Mouse (Mus musculus) embryo, embryonic 9.5 days (tissue): ENCODE results near the gene Scarb2.

ENCODE experiments used
- DNase-seq: peaks from one replicate; pipeline ENCODE4 v3.0.0-alpha.2; 2017; ENCODE audit errors: extremely low spot score

Scarb2 gene

GRCm38 (mm10) chr5:92435025-92435584 is 71.5 kb downstream of the Scarb2 start, which contains the start of gene Nup54:
Gene Nup54 (minus strand): TSS chr5:92435219.
- DNase-seq: peak; percentile 95

DNA sequence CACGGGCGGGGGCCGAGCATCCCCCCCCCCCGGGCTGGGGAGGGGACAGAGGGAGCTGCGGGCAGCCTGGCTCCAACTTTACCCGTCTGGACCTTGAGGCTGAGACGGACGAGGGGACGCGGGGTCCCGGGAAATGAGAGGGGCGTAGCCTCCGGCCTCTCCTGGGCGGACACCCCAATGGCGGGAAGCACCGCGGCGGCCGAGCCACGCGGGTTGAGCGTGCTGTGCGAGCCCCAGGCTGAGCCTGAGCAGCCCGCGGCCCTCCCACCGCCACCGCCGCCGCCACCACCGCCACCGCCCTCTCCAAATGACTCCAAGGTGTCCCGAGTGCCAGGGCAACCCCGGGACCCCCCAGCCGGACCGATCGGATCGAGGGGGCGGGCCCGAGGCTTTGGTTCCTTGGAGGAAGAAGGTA is 72.1 kb downstream of the Scarb2 start:
- DNase-seq: no peak

GRCm38 (mm10) chr5:92434070-92434469 is 72.6 kb downstream of the Scarb2 start:
- no peak for DNase-seq

GRCm38 (mm10) chr5:92431611-92432010 is 75.0 kb downstream of the Scarb2 start:
- DNase-seq: no peak

- no peak for DNase-seq
These were observed 75.9 kb downstream of the Scarb2 start for GRCm38 (mm10) chr5:92430723-92431122.

GRCm38 (mm10) chr5:92424126-92424525 is 82.5 kb downstream of the Scarb2 start:
- no peak for DNase-seq

DNA sequence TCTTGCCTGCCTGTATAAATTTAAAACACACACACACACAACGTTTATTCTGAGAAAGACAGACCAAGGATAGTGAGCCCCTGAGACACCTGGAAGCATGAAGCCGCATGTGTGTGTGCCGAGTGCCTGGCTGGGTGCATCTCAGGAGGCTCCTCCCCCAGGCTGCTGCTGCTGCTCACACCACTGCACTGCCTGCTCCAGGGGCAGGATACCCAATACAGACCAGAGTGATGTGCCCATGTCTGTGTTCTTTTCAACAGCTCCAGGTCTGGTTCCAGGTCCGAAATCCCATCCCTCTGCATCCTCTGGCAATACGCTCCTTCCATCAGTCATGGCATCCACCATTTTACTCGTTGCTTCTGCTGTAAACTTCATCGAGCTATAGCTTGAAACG is 92.7 kb downstream of the Scarb2 start:
- no peak for DNase-seq

DNA sequence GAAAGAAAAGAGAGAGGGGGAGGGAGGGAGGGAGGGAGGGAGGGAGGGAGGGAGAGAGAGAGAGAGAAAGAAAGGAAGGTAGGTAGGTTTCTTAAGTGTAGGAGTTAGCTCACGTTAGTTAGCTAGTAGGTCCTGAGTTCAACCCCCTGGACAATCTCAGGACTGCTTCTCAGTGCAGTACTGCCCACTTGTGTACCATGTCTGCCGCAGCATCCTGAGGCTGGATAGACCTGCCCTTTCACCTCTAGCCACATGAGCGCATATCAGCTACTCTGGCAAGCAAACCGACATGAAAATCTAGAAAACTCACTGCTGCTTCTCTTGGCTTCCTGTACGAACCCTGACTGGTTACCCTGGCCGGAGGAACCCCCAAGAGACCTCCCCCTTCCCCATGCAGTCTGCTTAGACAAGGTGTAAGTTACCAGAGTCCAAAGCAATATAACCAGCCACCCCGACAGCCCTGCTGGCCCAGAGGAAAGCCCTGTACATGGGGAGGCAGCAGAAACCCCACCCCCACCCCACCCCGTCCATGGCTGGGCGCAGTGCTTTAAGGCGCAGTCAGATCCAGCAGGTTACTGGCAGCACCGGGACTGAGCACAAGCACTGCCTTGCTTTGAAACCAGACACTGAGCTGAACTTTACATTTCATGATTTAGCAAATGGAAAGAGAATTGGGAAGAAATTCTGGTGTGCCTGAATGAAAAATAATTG is 93.2 kb downstream of the Scarb2 start:
- DNase-seq: no peak

DNA sequence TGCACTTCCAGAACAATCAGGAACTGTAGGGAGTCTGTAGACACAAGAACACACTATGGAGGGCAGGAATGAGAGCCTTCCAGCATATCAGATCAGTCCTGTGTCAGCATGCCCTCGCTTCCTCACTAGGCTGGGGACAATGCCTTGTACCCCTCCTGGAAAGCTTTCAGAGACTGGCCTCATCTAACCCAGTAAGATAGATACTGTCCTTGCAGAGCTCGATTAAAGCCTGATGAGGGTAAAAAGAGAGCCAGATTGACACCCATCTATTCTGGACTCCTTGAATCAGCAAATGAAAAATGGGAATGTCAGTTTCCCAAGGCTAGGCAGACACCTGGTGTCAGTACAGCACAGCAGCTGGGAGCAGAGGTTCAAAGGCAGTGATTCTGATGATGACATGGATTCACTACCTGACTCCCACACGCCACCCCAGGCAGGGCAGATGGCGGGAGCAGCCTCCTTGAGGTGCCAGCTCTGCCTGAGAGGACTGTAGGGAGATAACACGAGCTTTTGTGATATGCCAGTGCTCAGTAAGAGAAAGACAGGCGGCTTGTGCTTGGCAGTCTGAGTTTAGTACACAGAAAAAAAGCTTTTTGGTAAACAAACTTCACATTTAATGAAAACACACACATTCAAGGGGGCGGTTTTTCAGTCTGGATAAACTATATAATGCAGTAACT is 95.0 kb downstream of the Scarb2 start:
- no peak for DNase-seq

DNA sequence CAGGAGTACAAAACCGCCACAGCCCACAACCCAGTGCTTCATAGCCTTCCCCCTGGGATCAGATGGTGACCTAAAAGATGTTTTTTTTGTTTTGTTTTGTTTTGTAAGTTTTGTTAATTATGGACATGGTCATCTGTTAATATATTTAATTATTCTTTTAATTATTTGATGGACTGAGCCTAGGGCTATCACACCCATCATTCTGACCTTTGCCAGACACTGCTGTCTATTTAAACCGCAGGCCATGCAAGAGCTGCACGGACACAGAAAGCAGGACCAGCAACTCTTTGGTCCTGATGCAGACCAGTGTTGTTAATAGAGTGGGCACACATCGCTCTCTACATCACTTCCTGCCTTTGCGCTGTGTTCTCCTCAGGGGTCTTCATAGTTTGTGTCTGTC is 96.1 kb downstream of the Scarb2 start:
- DNase-seq: no peak

DNA sequence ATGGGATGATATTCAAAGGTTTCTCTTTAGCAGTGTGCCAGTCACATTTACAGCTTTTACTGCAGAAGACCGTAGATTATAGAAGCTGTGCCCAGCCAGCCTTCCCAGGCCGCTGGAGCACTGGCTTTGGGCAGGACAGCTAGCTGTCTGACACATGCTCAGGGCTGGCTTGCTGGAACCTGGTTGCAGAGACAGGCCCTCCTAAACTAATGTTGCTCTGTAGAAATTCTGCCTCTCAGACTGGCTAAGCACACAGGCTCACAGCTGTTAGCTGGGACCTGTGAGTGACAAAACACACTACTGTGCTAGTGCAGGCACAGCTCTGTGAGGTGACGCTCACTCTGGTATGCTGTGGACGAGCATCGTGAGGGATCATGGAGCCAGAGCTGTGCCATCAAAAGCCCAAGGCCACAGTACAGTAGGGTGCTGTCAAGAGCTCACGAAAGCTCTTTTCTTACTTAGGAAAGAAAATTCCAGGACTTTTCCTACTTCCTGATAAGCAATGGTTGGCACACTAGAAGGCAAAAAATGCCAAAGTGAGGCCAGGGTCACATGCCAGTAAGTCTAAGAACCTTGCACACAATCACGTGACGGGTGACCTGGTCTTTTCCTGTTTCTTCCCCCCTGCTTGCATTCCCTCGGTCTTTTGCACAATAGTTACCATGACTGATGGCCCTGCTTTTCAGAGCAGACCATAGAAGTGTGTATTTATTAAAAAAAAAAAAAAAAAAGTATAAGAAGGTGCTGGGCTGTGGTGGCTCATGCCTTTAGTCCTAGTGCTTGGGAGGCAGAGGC is 97.1 kb downstream of the Scarb2 start:
- DNase-seq: no peak

- DNase-seq: no peak
These were observed 102.3 kb downstream of the Scarb2 start for GRCm38 (mm10) chr5:92404400-92404678.

DNA sequence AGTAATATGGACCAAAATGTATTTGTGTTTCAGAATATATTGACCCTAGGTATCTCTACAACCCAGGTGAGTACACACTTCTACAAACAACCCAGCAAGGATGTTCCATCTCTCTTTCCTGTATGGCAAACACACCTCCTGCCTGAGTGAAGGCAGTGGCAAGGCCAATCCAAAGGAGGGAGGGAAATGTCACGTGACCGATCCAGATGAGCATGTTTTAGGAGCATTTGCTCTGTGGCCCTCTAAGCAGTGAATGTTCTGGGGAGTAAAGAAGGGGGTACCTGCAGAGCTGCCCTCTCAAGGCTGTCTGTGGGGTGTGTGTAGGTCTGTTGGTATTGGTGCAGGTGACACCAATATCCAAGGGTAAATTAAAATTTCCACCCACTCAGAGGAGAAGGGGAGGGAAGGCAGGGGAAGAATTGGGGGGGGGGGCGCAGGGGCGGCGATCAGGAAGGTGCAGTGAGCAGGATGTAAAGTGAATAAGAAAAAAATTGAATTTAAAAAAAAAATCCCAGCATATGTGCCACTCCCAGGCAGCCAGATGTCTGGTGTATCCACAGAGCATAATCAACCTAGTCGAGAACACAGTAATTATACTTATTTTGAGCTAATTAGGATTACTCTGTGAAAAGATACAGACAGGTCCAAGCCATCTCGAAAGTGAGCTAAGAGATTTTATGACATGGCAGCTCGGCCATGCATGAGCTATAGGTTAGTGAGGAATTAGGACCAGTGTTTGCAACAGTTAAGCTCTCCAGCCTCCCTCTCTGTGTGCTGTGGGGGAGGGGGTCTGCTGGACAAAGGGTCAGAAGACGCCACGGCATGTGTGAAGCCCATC is 102.9 kb downstream of the Scarb2 start:
- DNase-seq: peak; percentile 61

DNA sequence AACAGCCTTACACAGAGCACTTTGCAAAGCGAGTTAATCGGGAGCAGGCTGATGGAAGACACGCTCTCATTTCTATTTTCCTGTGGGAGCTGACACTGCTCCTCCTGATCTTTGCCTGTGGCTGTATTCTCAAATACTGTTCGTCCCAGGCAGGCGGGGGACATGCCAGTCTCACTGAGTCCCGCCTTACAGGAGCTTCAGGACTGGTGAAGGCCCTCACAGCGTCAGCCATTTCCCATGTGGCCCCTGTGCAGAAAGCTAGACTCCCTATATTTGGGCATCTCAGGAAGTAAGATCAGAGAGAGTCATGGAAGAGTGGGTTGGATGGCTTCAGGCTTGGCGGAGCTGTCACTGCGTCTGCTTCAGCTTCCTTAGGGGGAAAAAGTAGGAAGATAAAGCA is 103.8 kb downstream of the Scarb2 start:
- DNase-seq: no peak

DNA sequence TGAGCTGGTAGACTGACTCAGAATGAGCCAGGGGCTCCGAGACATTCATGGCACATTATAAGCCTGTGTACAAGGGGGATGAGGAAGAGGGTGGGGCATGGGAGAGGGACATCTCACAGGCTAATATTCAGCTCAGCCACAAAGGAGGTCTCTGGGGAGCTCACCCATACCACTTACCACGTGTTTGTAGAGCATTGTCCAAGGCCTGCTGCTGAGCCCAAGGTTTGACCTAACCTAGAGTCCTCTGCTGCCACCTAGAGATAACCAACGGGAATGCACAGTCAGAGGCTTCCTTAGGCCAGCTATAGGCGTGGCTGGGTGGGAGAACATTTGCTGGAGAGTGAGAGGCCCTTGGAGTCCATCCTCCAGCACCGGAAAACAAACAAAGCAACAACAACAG is 108.5 kb downstream of the Scarb2 start:
- DNase-seq: peak; percentile 87

- no peak for DNase-seq
These were observed 110.2 kb downstream of the Scarb2 start for GRCm38 (mm10) chr5:92396476-92396875.

GRCm38 (mm10) chr5:92395764-92396163 is 110.9 kb downstream of the Scarb2 start:
- no peak for DNase-seq

DNA sequence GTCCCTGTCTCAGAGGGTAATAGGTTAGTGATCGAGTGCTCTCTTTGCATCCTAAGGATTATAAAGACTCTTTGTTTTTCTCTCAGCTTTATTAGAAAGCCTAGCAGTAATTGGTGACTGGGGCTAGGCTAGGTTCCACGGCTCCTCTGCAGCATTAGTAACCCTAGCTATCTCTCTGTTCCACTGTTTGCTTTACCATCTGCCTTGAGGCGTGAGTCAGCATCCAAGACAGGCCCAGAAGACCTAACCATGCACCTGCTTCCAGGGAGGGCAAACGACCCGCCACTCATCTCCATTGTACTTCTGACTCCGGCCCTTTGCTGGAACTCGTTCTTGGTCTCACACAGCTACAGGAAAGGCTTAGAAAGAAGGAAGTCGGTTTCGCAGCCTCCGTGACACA is 112.8 kb downstream of the Scarb2 start:
- no peak for DNase-seq

DNA sequence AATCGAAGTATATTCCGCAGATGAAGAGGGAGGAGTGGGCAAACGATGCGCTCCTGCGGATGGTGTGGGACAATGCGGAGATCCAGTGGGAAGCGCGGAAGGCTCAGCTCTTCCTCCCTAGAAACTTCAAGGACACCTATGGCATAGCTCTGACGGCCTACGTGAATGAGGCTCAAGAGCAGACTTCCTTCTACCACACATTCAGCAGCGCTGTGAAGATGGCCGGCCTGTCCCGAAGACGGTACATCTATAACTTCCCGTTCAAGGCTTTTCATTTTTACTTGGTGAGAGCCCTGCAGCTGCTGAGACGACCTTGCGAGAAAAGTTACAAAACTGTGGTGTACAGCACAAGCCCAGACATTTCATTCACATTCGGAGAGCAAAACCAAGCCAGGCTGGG is 114.1 kb downstream of the Scarb2 start:
- DNase-seq: no peak
